Mouse (Mus musculus) forebrain, embryonic 14.5 days (tissue): ENCODE measurements around the gene Hdac7. TPM values are rescaled to one million over a fixed set of nuclear protein-coding genes. Genes with fewer than 3 reads are reported as not detected.

Experiments used
- ATAC-seq: fragments of 200-750 bp; cut with Nextera tagmentation; 2 replicates; pipeline ENCODE4 v1.8.0; 2017; ENCODE audit warnings: mild to moderate bottlenecking, moderate library complexity
- DNase-seq: peaks from one replicate; pipeline ENCODE4 v3.0.0-alpha.2; 2015; ENCODE audit warnings: low spot score
- H3K27ac ChIP-seq: fragments of 300-500 bp; sonication (generic); 2 replicates; pipeline ENCODE4 v1.5.1; 2014; ENCODE audit warnings: low read depth, mild to moderate bottlenecking, control low read depth, low read length, moderate library complexity
- H3K27me3 ChIP-seq: fragments of 300-500 bp; sonication (generic); replicated peaks from 2 replicates; pipeline ENCODE4 v1.6.1; 2014; ENCODE audit warnings: low read length, control low read depth, mixed read lengths; ENCODE audit not compliant: control insufficient read depth, insufficient read depth
- H3K36me3 ChIP-seq: fragments of 300-500 bp; sonication (generic); 2 replicates; pipeline ENCODE4 v1.6.1; 2014; ENCODE audit warnings: low read length, control low read depth; ENCODE audit not compliant: control insufficient read depth, insufficient read depth
- H3K4me1 ChIP-seq: fragments of 300-500 bp; sonication (generic); 2 replicates; pipeline ENCODE4 v1.6.1; 2014; ENCODE audit warnings: antibody characterized with exemption, low read length, control low read depth; ENCODE audit not compliant: control insufficient read depth, insufficient read depth
- H3K4me2 ChIP-seq: fragments of 300-500 bp; sonication (generic); 2 replicates; pipeline ENCODE4 v1.6.1; 2014; ENCODE audit warnings: mild to moderate bottlenecking, control low read depth, low read length
- H3K4me3 ChIP-seq: fragments of 300-500 bp; sonication (generic); 2 replicates; pipeline ENCODE4 v1.5.1; 2014; ENCODE audit warnings: low read depth, low read length, control low read depth
- H3K9ac ChIP-seq: fragments of 300-500 bp; sonication (generic); 2 replicates; pipeline ENCODE4 v1.6.1; 2014; ENCODE audit warnings: mild to moderate bottlenecking, low read length, control low read depth, moderate library complexity
- H3K9me3 ChIP-seq: fragments of 300-500 bp; sonication (generic); replicated peaks from 2 replicates; pipeline ENCODE4 v1.6.1; 2016; ENCODE audit warnings: low read length, control low read depth, mixed read lengths; ENCODE audit not compliant: control insufficient read depth
- WGBS: fragments of 180-500 bp; shearing (Covaris S2); extraction: QIAGEN DNeasy Blood & Tissue Kit; methylation state at CpG from one replicate; pipeline ENCODE4 v1.1.7; 2014; 5-methylcytosine and 5-hydroxymethylcytosine counted together
- polyA plus RNA-seq: library from polyadenylated mRNA; unstranded; fragments of >200 nt; fragmentation: Nextera tagmentation; extraction: Ambion mirVana; gene quantifications from 2 replicates; pipeline ENCODE4 v1.2.1, GENCODE M21; 2014

The Hdac7 gene
- polyA plus RNA-seq, 1 experiment from 2014 or later = 19.5 TPM

- Histone ChIP-seq H3K4me1 (peaks cover 8% of the 10 kb centered on the region; the same call in 1 of the 2 replicates), H3K4me2 (no peak overlapping the region), H3K36me3 (peaks cover 42% of the 10 kb centered on the region), H3K4me3 (no peak overlapping the region), H3K9me3 (no peaks in the 10 kb centered on the region), H3K27me3 (no peaks in the 10 kb centered on the region), H3K27ac (no peak overlapping the region), H3K9ac (no peak overlapping the region)
- no peak for DNase-seq
- ATAC-seq = no peak
- 66% methylated on average over 5 of the region's 5 CpGs for WGBS
Observed at GRCm38 (mm10) chr15:97794268-97794667, 50.0 kb downstream of the Hdac7 start.

DNA sequence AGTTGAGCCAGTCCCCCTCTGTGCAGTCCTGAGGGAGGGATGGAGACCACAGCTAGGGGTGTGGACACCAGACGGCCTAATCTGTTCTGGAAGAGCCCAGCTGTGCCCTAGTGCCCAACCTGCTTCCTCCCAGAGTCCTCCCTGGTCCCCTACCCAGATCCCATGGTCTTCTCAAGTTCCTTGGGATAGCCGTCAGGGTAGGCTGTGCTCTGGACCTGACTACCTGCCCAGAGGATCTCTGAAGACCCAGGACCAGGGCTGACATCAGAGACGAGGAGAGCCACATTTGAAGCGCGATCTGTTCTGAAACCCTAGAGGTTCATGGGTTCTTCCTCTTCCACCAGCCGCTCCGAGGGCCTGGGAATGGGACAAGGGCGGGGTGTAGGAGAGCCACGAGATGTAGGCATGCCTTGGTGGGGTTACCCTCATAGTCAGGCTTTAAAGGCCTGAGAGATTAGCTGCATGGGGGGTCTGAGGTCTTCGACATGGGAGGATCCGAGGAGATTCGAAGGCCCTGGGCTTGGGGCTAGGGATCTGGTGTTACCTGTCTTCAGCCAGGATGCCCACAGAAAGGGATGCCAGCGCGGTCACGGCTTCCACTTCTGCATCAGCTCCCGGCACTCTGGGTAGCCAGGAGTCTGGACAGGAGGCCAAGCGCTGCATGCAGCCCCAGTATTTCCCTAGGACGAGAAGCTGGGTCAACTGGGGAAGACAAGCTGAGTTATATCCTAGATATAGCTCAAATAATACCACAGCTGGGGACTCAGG is 50.7 kb downstream of the Hdac7 start:
- no peak overlapping the region for H3K27ac ChIP-seq
- 90% methylated on average over 18 of the region's 18 CpGs for WGBS
- no peak overlapping the region for H3K4me3 ChIP-seq
- H3K4me1 ChIP-seq = peaks cover 10% of the 10 kb centered on the region; the same call in 1 of the 2 replicates
- peaks cover 42% of the 10 kb centered on the region for H3K36me3 ChIP-seq
- no peak overlapping the region for H3K9ac ChIP-seq
- ATAC-seq = no peak
- H3K4me2 ChIP-seq = no peak overlapping the region
- no peak for DNase-seq
- no peaks in the 10 kb centered on the region for H3K27me3 ChIP-seq
- H3K9me3 ChIP-seq = no peaks in the 10 kb centered on the region

GRCm38 (mm10) chr15:97791126-97791700 is 53.1 kb downstream of the Hdac7 start:
- Histone ChIP-seq H3K4me2 (no peak overlapping the region), H3K27ac (no peak overlapping the region), H3K4me3 (no peak overlapping the region), H3K4me1 (peaks cover 4% of the 10 kb centered on the region; the same call in 1 of the 2 replicates), H3K27me3 (no peaks in the 10 kb centered on the region), H3K36me3 (peaks cover 28% of the 10 kb centered on the region), H3K9ac (no peak overlapping the region), H3K9me3 (no peaks in the 10 kb centered on the region)
- 84% methylated on average over 11 of the region's 11 CpGs for WGBS
- DNase-seq = no peak
- no peak for ATAC-seq

GRCm38 (mm10) chr15:97789761-97790505 is 54.4 kb downstream of the Hdac7 start:
- peak; percentile 59 for DNase-seq
- 57% methylated on average over 20 of the region's 20 CpGs for WGBS
- H3K27ac ChIP-seq = no peak overlapping the region
- no peaks in the 10 kb centered on the region for H3K27me3 ChIP-seq
- H3K9ac ChIP-seq = no peak overlapping the region
- peaks cover 17% of the 10 kb centered on the region; the same call in 1 of the 2 replicates for H3K36me3 ChIP-seq
- H3K4me1 ChIP-seq = peaks cover 4% of the 10 kb centered on the region; the same call in 1 of the 2 replicates
- 0 out of 2 replicates have a peak, but pooled peaks have one; percentile 20 for ATAC-seq
- no peak overlapping the region for H3K4me2 ChIP-seq
- no peak overlapping the region for H3K4me3 ChIP-seq
- no peaks in the 10 kb centered on the region for H3K9me3 ChIP-seq

- Histone ChIP-seq H3K9ac (no peak overlapping the region), H3K4me3 (no peak overlapping the region), H3K27me3 (no peaks in the 10 kb centered on the region), H3K27ac (peak overlapping the region; percentile 29; the same call in 1 of the 2 replicates), H3K36me3 (peaks cover 12% of the 10 kb centered on the region; the same call in 1 of the 2 replicates), H3K4me2 (no peak overlapping the region), H3K9me3 (no peaks in the 10 kb centered on the region), H3K4me1 (peaks cover 4% of the 10 kb centered on the region; the same call in 1 of the 2 replicates)
- ATAC-seq (no peak), DNase-seq (peak; percentile 67)
- WGBS = 42% methylated on average over 6 of the region's 6 CpGs
Observed at GRCm38 (mm10) chr15:97788821-97789220, 55.5 kb downstream of the Hdac7 start.

DNA sequence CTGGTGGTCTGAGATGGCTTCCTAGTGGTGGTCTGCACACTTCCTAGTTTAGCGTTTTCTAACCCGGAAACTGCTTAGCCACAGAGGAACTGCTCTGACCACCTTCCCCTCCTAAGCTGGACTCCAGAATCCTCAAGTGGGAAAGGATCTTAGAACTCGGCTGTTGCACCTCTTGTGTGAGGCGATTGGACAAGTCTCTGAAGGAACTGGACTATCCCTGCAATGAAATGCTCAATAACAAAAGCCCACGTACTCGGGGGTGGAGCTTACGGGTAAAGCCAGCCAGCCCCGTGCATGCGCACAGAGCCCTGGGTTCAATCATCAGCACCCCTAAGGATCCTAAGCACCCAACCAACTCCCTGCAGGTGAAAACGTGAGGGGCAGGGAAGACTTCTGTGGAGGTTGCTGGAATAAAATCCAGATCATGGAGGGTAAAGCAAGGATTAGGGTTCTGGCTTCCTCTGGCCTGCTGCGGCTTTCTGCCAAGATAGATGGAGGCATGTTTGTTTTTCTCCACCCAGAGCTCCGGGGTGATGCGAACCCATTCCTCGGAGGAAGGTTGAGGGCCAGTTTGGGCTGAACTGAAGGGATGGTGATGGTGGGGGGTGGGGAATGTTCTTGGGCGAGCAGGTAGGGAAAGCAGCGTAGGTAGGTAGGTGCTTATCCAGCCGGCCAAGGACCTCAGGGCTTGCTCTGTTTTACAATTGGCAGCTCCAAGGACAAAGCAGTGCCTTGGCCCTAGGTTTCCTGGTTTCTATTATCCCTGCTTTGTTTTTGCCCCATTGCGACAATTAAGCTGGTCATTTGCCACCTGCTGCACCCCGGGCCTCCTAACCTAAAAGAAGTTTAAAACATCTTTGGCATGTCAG is 56.3 kb downstream of the Hdac7 start:
- ATAC-seq = no peak

GRCm38 (mm10) chr15:97787148-97787798 is 57.0 kb downstream of the Hdac7 start:
- ATAC-seq (no peak), DNase-seq (no peak)
- no peak overlapping the region for H3K27ac ChIP-seq
- H3K9me3 ChIP-seq = no peaks in the 10 kb centered on the region
- no peak overlapping the region for H3K4me2 ChIP-seq
- H3K4me3 ChIP-seq = no peak overlapping the region
- no peaks in the 10 kb centered on the region for H3K27me3 ChIP-seq
- peaks cover 4% of the 10 kb centered on the region; the same call in 1 of the 2 replicates for H3K4me1 ChIP-seq
- no peak overlapping the region for H3K9ac ChIP-seq
- H3K36me3 ChIP-seq = no peaks in the 10 kb centered on the region
- WGBS = 83% methylated on average over 7 of the region's 7 CpGs

More for the DNA sequence above, 56.3 kb downstream of the Hdac7 start:
- Histone ChIP-seq H3K27me3 (no peaks in the 10 kb centered on the region), H3K9ac (no peak overlapping the region), H3K36me3 (peaks cover 4% of the 10 kb centered on the region; the same call in 1 of the 2 replicates), H3K27ac (peak overlapping the region; percentile 29; the same call in 1 of the 2 replicates), H3K4me2 (no peak overlapping the region), H3K4me3 (no peak overlapping the region), H3K9me3 (no peaks in the 10 kb centered on the region), H3K4me1 (peaks cover 4% of the 10 kb centered on the region; the same call in 1 of the 2 replicates)
- no peak for DNase-seq
- WGBS = 66% methylated on average over 19 of the region's 19 CpGs
